Mouse (Mus musculus): ENCODE data around the gene Rnaseh2b.

- TF ChIP-seq CTCF (IDR thresholded peaks at IDR 0.05; ENCODE audit: control insufficient read depth, insufficient read depth, low read length): no peak
- TF ChIP-seq POLR2A (IDR thresholded peaks at IDR 0.05; ENCODE audit: borderline replicate concordance, control insufficient read depth, low read depth, low read length): no peak
Observed at GRCm38 (mm10) chr14:62326026-62326425, 33.6 kb downstream of the Rnaseh2b start.

Measured in bone marrow, adult 2 months (tissue).